Mouse (Mus musculus): ENCODE results near the gene Aqp3.
A peak's percentile ranks its signal among the peaks of the same experiment; 100 is the strongest.
"Not testable (repeated sequence)": the region's sequence is repeated elsewhere in the genome, so short reads cannot be mapped to it uniquely, and the experiment has no call there.

Aqp3 gene

GRCm38 (mm10) chr4:41100986-41101385 lies 3.0 kb upstream of the Aqp3 start:
- DNase-seq, result no peak

DNA sequence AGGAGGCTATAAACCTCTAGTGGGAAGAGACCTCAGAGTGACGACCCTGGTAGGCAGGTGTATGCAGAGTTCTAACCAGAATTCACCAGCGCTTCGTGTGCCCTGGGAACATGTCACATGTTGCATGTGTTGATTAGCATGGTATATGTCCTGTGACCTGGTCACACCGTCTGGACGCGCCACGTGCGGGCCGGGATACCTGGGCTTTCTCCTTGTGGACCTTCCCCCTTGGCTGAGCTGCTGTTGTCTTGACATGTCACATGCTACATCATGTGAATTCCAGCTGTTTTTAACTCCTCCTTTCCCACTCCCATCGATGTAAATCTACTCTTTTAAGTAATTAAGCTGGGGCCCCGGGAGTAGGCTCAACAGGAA lies 581 bp upstream of the Aqp3 start:
- DNase-seq, result peak; percentile 32

DNA sequence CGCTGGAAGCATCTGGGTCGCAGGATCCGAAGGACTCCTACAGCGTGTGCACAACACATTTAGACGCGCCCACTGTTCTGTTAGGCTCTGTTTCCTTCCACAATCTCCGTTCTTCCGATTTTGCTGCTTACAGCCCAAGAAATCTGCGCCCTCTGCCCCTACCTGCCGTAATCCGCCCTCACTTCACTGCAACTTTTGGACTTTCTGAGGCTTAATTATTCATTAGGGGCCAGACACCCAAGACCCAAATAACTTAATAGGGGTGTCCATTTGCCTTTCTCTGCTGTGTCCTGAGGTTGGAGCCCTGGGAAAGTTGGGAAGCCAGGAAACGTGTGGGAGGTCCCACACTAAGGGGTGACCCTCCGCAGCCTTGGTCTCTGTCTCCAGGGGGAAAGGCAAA lies 602 bp downstream of the Aqp3 start:
- no peak for DNase-seq

GRCm38 (mm10) chr4:41096794-41097193 lies 1.2 kb downstream of the Aqp3 start:
- no peak for DNase-seq

- peak; percentile 62 for DNase-seq
Measured at GRCm38 (mm10) chr4:41096169-41096568, 1.8 kb downstream of the Aqp3 start.

DNA sequence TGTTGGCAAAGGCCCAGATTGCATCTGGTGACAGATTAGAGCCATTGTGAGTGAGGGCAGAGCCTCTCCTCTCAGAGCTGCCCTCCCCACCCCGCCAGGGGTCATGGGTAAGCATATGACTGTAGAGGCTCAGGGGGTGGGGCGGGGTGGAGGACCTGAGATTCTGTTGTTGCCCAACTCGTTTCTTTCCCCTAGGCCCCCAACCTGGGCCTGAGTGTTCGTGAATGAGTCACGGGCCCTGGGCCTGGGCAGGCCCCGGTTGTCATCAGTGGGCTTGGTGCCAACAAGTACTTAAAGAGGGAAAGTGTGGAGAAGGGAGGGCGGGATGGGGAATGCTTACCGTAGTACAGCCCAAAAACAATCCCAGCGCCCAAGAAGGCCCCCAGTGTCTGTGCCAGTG lies 3.6 kb downstream of the Aqp3 start:
- no peak for DNase-seq

DNA sequence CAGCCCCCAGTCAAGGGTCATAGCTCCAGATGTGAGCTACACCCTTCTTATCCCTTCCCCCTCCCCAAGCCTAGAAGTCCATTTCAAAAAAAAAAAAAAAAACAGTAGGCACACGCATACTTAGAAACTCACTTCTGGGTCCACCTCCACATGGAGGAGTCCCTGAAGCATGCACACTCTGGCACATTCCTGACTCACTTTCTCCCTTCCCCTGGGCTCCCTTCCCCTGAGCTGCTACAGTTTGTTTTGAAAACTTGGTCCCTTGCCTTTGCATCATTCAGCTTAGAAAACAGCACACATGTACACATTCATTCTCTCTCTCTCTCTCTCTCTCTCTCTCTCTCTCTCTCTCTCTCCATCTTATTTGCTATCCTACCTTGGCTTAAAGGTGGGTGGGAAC lies 5.0 kb downstream of the Aqp3 start:
- DNase-seq, result no peak

DNA sequence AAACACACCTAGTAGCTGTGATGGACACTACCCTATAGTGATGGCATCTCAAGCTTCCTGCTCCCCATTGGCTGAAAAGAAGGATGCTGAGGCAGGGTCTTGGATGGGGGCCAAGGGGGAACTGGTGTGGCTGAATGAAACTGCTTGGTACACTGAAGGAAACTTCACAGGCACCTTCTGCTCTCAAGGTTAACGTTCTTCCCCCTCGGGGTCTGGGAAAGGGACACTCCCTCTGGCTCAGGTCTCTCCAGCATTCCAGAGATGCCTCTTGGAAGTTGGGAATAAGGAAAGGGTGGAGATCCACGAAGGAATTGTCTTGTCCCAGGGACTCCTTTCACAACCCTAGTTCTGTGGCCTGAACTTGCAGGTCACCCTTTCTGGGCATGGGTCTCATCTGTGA lies 6.6 kb downstream of the Aqp3 start:
- no peak for DNase-seq

DNA sequence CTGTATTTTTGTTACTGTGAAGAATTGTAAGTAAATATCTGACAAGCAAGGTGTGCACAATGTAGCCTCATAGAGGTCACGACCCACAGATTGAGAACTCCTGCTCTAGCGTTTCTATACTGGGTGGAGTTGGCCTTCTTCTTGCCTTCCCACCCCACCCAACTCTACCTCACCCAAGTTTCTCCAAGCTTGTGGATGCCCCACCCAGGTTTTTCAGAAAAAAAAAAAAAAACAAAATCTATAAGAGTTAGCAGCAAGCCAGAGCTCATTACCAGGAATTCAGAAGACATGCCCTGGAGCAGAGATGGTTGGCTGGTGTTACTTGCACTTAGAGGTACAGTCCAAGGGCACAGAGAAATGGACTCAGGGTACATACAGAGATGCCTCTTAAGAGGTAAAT lies 8.3 kb downstream of the Aqp3 start:
- no peak for DNase-seq

DNA sequence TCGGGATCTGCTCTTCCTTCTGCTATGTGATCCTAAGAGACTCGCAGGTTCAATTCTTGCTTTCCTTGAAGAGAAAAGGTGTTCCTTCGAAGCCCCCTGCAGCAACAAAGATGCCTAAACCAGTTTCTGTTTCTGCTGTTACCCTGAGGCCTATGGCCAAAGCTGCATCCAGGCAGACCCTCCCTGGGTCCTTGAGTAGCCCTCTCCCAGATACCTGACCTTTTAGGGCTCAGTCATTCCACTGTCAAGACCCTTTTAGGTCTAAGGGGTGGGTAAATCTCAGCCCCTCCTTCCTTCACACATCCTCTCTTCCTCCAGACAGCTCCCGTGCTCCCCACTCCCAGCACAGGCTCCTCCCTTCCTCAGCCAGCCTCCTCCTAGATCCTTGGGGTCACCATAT lies 8.8 kb downstream of the Aqp3 start:
- no peak for DNase-seq

- DNase-seq, result no peak
Measured at GRCm38 (mm10) chr4:41087459-41088298, 10.3 kb downstream of the Aqp3 start.

DNA sequence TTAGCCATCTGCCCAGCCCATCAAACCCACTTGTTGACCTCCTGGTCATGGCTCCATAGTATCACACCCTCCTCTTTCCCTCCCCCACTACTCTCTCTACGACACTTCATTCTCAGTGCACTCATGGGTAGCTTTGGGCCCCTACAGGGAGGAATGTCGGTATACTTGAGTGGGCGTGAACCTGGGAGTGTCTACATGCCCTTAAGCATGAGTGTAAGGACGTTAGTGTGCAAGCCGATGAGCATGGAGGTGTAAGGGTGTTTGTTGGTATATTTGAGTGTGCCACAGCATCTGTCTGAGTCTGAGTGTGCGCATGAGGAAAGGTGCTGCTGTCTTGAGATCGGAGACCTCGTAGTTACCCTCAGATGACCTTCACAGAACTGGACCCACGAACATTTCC lies 11.0 kb downstream of the Aqp3 start:
- no peak for DNase-seq

DNA sequence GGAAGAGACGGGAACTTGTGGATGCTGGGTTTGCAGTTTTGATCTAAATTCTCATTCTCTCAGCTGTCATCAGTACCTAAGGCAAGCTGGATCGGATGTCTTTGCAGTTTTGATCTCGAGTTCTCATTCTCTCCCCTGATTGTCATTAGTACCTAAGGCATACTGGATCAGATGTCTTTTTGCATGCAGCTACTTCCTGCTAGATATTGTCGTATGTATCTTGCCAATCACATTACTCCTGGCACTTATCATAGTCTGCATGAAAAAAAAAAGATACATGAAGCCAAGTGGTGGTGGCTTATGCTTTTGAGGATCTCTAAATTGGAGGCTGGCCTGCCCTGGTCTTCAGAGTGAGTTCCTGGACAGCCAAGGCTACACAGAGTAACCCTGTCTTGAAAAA lies 13.2 kb downstream of the Aqp3 start:
- no peak for DNase-seq

DNA sequence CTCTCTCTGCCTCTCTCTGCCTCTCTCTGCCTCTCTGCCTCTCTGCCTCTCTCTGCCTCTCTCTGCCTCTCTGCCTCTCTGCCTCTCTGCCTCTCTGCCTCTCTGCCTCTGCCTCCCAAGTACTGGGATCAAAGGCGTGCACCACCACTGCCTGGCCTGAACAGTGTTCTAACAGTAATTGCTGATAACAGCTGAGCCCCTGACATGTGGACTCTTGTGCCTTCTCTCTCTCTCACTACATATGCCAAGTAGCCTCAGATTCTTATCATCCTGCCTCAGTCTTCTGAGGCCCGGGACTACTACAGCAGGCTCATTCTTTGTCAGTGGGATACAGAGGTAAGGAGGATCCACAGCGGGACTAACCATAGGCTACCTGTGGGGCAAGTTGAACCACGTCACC lies 15.2 kb downstream of the Aqp3 start:
- DNase-seq, result not testable (repeated sequence)

- DNase-seq, result no peak
Measured at GRCm38 (mm10) chr4:41081733-41082132, 16.2 kb downstream of the Aqp3 start.

- no peak for DNase-seq
Measured at GRCm38 (mm10) chr4:41078726-41079125, 19.3 kb downstream of the Aqp3 start.

GRCm38 (mm10) chr4:41074461-41074860 lies 23.5 kb downstream of the Aqp3 start:
- DNase-seq, result no peak

DNA sequence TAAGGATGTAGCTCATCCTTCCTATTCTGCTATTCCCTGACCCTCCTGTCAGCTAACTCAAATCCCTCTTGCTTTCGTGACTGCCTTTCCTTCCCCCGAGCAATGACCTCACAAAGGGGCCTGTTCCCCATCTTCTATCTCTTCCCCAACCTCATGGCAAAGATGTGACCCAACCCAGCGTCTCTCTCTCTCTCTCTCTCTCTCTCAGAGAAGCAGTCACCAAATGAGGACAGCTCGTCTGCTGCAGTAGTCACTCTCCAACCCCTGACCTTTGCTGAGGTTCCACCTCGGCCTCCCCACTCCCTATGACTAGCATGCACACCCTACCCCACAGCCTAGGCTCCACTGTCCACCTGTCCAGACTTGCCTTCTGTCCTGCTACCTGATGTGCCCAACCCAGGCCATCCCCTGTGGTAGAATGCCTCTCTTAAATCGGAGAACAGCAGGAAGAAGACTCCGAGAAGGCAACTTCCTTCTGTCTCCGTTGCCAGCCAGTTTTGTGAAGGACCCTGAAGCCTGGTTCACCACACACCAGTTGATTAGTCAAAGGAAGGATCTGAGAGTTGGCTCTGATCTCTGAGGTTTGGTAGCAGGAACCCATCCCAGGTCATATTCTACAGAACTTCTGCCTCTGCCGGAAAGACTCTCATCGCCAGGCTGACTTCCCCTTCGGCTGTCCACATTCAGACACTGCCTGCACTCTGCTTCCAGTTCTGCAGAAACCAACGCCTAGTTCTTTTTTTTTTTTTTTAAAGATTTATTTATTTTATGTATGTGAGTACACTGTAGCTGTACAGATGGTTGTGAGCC lies 24.8 kb downstream of the Aqp3 start:
- no peak for DNase-seq

DNA sequence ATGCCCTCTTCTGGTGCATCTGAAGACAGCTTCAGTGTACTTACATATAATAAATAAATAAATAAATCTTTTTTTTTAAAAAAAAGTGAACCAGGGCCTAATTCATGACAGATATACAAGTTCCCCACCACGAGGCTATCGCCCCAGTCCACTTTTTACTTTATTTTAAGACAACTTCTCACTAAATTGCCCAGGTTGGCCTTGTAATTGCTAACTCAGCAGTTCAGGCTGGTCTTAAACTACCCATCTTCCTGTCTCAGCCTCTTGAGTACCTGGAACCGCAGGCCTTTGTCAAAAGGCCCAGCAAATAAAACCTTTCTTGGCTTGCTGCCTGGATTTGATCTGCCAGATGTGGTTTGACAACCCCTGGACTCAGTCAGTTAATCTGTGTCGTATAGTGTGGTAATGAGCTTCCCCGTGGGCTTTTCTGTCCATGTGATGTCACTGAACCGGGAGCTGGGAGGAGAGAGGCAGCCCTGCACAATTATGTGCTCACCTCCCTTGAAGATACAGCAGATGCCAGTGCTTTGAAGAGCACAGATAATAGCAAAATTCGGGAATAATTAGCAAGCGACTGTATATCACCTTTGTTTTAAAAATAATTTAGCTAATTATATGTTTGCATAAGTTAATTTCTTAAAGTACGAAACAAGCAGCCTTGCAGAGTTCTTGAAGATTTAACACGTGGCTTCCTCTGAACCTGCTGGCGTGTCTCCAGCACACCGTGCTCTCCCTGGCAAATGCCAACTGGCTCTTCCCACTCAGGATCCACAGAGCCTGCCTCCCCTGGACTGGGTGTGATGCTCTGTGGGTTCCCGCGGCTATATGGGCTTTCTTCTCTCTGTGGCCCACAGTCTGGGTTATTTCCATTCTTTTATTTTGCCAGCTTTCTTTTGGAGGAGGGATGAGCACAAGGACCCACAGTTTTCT lies 26.2 kb downstream of the Aqp3 start:
- no peak for DNase-seq

GRCm38 (mm10) chr4:41065196-41065595 lies 32.8 kb downstream of the Aqp3 start:
- DNase-seq, result no peak

DNA sequence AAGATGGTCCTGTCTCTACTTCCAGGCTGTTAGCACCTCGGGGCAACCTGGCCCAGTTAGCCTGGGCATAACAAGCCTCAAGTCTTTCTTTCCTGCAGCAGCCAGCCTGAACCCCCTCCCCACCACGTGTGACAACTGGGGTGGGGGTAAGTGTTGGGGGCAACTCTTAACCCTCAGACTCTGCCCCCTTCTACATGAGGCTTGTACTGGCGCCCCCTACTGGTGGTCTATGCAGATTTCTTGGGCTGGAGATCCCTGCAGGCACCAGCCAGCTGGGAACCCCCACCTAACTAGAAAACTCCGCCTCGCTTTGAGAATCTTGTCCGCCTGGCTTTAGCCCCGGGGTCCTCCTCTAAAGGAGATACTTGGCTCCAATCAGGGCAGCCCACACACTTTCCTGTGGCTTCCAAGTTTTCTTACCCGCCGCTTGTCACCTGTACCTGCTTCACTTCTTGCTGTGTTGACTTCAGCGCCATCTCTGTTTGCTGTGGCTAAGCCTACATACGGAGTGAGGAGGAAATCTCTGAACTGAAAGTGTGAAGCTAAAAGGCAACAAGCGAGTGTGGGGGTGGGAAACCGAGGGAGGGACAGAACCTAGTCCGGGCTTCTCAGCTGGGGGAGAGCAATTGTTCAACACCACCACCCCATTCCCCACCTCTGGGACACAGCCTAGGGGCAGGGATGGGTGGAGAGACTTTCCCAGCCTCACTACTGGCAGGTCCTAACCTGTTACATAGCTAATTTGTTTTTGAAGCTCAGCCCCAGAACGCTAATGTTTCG lies 33.9 kb downstream of the Aqp3 start:
- peak; percentile 61 for DNase-seq

- DNase-seq, result no peak
Measured at GRCm38 (mm10) chr4:41063351-41063750, 34.6 kb downstream of the Aqp3 start.

Measured in kidney, adult 18-20 months (tissue).